Mouse (Mus musculus): ENCODE results near the gene Magi1. TPM values are rescaled to one million over a fixed set of nuclear protein-coding genes. Genes with fewer than 3 reads are reported as not detected.

The Magi1 gene
- polyA plus RNA-seq, 1 experiment from 2014 or later, result 29.1 TPM

GRCm38 (mm10) chr6:94189379-94189778 lies 94.3 kb downstream of the Magi1 start:
- 77% methylated on average over 5 of the region's 5 CpGs for WGBS
- Histone ChIP-seq H3K4me1 (replicated peaks) (peaks cover 7% of the 10 kb centered on the region; the same call in 1 of the 2 replicates), H3K4me2 (no peak overlapping the region), H3K27ac (no peak overlapping the region), H3K9me3 (no peaks in the 10 kb centered on the region), H3K4me3 (no peak overlapping the region), H3K36me3 (no peaks in the 10 kb centered on the region), H3K27me3 (no peaks in the 10 kb centered on the region), H3K9ac (no peak overlapping the region)
- no peak for ATAC-seq (ENCODE audit: low FRiP score)

- 80% methylated on average over 7 of the region's 7 CpGs for WGBS
- Histone ChIP-seq H3K36me3 (no peaks in the 10 kb centered on the region), H3K4me1 (replicated peaks) (peaks cover 33% of the 10 kb centered on the region), H3K27ac (no peak overlapping the region), H3K9me3 (no peaks in the 10 kb centered on the region), H3K27me3 (no peaks in the 10 kb centered on the region), H3K4me3 (no peak overlapping the region), H3K4me2 (no peak overlapping the region), H3K9ac (no peak overlapping the region)
- no peak for ATAC-seq (ENCODE audit: low FRiP score)
These were observed 96.9 kb downstream of the Magi1 start for GRCm38 (mm10) chr6:94186628-94187319.

- H3K27me3 ChIP-seq, result no peaks in the 10 kb centered on the region
- no peaks in the 10 kb centered on the region for H3K36me3 ChIP-seq
- H3K9ac ChIP-seq, result no peak overlapping the region
- no peaks in the 10 kb centered on the region for H3K9me3 ChIP-seq
- no peak overlapping the region for H3K4me2 ChIP-seq
- no peak overlapping the region for H3K4me3 ChIP-seq
- no peak overlapping the region for H3K27ac ChIP-seq
- peaks cover 35% of the 10 kb centered on the region for H3K4me1 ChIP-seq (replicated peaks)
- no peak for ATAC-seq (ENCODE audit: low FRiP score)
- WGBS, result 77% methylated on average over 4 of the region's 4 CpGs
These were observed 99.4 kb downstream of the Magi1 start for GRCm38 (mm10) chr6:94184268-94184667.

GRCm38 (mm10) chr6:94183354-94183851 lies 100.3 kb downstream of the Magi1 start:
- Histone ChIP-seq H3K27ac (peak overlapping the region; percentile 35; the same call in 1 of the 2 replicates), H3K9me3 (no peaks in the 10 kb centered on the region), H3K9ac (no peak overlapping the region), H3K4me1 (replicated peaks) (peaks cover 33% of the 10 kb centered on the region), H3K36me3 (no peaks in the 10 kb centered on the region), H3K27me3 (no peaks in the 10 kb centered on the region), H3K4me3 (no peak overlapping the region), H3K4me2 (no peak overlapping the region)
- 53% methylated on average over 14 of the region's 14 CpGs for WGBS
- ATAC-seq (ENCODE audit: low FRiP score), result no peak

- WGBS, result 19% methylated on average over 2 of the region's 2 CpGs
- Histone ChIP-seq H3K9ac (no peak overlapping the region), H3K4me2 (no peak overlapping the region), H3K27ac (no peak overlapping the region), H3K27me3 (no peaks in the 10 kb centered on the region), H3K9me3 (no peaks in the 10 kb centered on the region), H3K4me1 (replicated peaks) (peaks cover 33% of the 10 kb centered on the region), H3K36me3 (no peaks in the 10 kb centered on the region), H3K4me3 (no peak overlapping the region)
- no peak for ATAC-seq (ENCODE audit: low FRiP score)
These were observed 102.0 kb downstream of the Magi1 start for GRCm38 (mm10) chr6:94181673-94182255.

GRCm38 (mm10) chr6:94180331-94181150 lies 103.2 kb downstream of the Magi1 start:
- H3K4me1 ChIP-seq (replicated peaks), result peaks cover 35% of the 10 kb centered on the region
- 91% methylated on average over 14 of the region's 14 CpGs for WGBS
- H3K4me3 ChIP-seq, result no peak overlapping the region
- no peaks in the 10 kb centered on the region for H3K36me3 ChIP-seq
- ATAC-seq (ENCODE audit: low FRiP score), result no peak
- no peaks in the 10 kb centered on the region for H3K27me3 ChIP-seq
- H3K9ac ChIP-seq, result no peak overlapping the region
- no peak overlapping the region for H3K4me2 ChIP-seq
- no peak overlapping the region for H3K27ac ChIP-seq
- H3K9me3 ChIP-seq, result no peaks in the 10 kb centered on the region

- no peak overlapping the region for H3K4me3 ChIP-seq
- 56% methylated on average over 3 of the region's 3 CpGs for WGBS
- H3K4me2 ChIP-seq, result no peak overlapping the region
These were observed 106.2 kb downstream of the Magi1 start for GRCm38 (mm10) chr6:94177559-94177958.

GRCm38 (mm10) chr6:94176705-94177104 lies 107.0 kb downstream of the Magi1 start:
- no peak overlapping the region for H3K27ac ChIP-seq
- no peaks in the 10 kb centered on the region for H3K9me3 ChIP-seq
- no peaks in the 10 kb centered on the region for H3K27me3 ChIP-seq
- no peak overlapping the region for H3K4me2 ChIP-seq
- no peak overlapping the region for H3K9ac ChIP-seq
- H3K36me3 ChIP-seq, result no peaks in the 10 kb centered on the region
- WGBS, result 21% methylated on average over 4 of the region's 4 CpGs
- H3K4me3 ChIP-seq, result no peak overlapping the region
- no peak for ATAC-seq (ENCODE audit: low FRiP score)
- peaks cover 6% of the 10 kb centered on the region; the same call in 1 of the 2 replicates for H3K4me1 ChIP-seq (replicated peaks)

More at GRCm38 (mm10) chr6:94177559-94177958, 106.2 kb downstream of the Magi1 start:
- Histone ChIP-seq H3K9me3 (no peaks in the 10 kb centered on the region), H3K9ac (no peak overlapping the region), H3K4me1 (replicated peaks) (peaks cover 15% of the 10 kb centered on the region), H3K27me3 (no peaks in the 10 kb centered on the region), H3K27ac (no peak overlapping the region), H3K36me3 (no peaks in the 10 kb centered on the region)
- no peak for ATAC-seq (ENCODE audit: low FRiP score)

GRCm38 (mm10) chr6:94171250-94171649 lies 112.5 kb downstream of the Magi1 start:
- H3K4me3 ChIP-seq, result no peak overlapping the region
- no peak overlapping the region for H3K27ac ChIP-seq
- no peaks in the 10 kb centered on the region for H3K9me3 ChIP-seq
- no peaks in the 10 kb centered on the region for H3K36me3 ChIP-seq
- no peaks in the 10 kb centered on the region for H3K4me1 ChIP-seq (replicated peaks)
- no peak for ATAC-seq (ENCODE audit: low FRiP score)
- no peak overlapping the region for H3K4me2 ChIP-seq
- no peak overlapping the region for H3K9ac ChIP-seq
- WGBS, result 80% methylated on average over 8 of the region's 8 CpGs
- no peaks in the 10 kb centered on the region for H3K27me3 ChIP-seq

- 87% methylated on average over 9 of the region's 9 CpGs for WGBS
- H3K4me2 ChIP-seq, result no peak overlapping the region
These were observed 114.0 kb downstream of the Magi1 start for GRCm38 (mm10) chr6:94169581-94170194.

GRCm38 (mm10) chr6:94165951-94166350 lies 117.8 kb downstream of the Magi1 start:
- Histone ChIP-seq H3K9ac (no peak overlapping the region), H3K9me3 (no peaks in the 10 kb centered on the region), H3K4me3 (no peak overlapping the region), H3K4me2 (no peak overlapping the region), H3K4me1 (replicated peaks) (peaks cover 24% of the 10 kb centered on the region), H3K36me3 (no peaks in the 10 kb centered on the region), H3K27me3 (no peaks in the 10 kb centered on the region), H3K27ac (no peak overlapping the region)
- ATAC-seq (ENCODE audit: low FRiP score), result no peak
- WGBS, result 91% methylated on average over 1 of the region's 1 CpGs

More at GRCm38 (mm10) chr6:94169581-94170194, 114.0 kb downstream of the Magi1 start:
- Histone ChIP-seq H3K9ac (no peak overlapping the region), H3K36me3 (no peaks in the 10 kb centered on the region), H3K27me3 (no peaks in the 10 kb centered on the region), H3K27ac (no peak overlapping the region), H3K9me3 (no peaks in the 10 kb centered on the region), H3K4me1 (replicated peaks) (0 out of 2 replicates have a peak, but pooled peaks cover 2% of the 10 kb centered on the region), H3K4me3 (no peak overlapping the region)
- ATAC-seq (ENCODE audit: low FRiP score), result no peak

Data from hindbrain, embryonic 13.5 days (tissue).